Mouse (Mus musculus) embryonic facial prominence, embryonic 14.5 days (tissue): ENCODE results near the gene Stap2. TPM values are rescaled to one million over a fixed set of nuclear protein-coding genes. Genes with fewer than 3 reads are reported as not detected.

Source experiments
- polyA plus RNA-seq: library from polyadenylated mRNA; unstranded; fragments of >200 nt; fragmentation: Nextera tagmentation; extraction: Ambion mirVana; gene quantifications from 2 replicates; pipeline ENCODE4 v1.2.1, GENCODE M21; 2014

Stap2 gene
- polyA plus RNA-seq, 1 experiment from 2014 or later = 12.4 TPM

Other genes with a start within 250 kb of the Stap2 start
- gene Zfp119a, start 126.7 kb downstream of the Stap2 start, polyA plus RNA-seq = 8.5 and 11.7 TPM in 2 replicates
- 7.9 and 10.4 TPM in 2 replicates for gene Zfp959, start 113.5 kb downstream of the Stap2 start, polyA plus RNA-seq
- 6.0 and 7.3 TPM in 2 replicates for gene Zfp119b, start 56.1 kb downstream of the Stap2 start, polyA plus RNA-seq
- gene Ebi3, start 52.9 kb downstream of the Stap2 start, polyA plus RNA-seq = 3.5 and 4.2 TPM in 2 replicates
- 16.8 and 20.2 TPM in 2 replicates for gene Yju2, start 46.5 kb downstream of the Stap2 start, polyA plus RNA-seq
- gene Shd, start 35.1 kb downstream of the Stap2 start, polyA plus RNA-seq = 11.0 and 18.9 TPM in 2 replicates
- 13.0 and 19.8 TPM in 2 replicates for gene Fsd1, start 19.1 kb downstream of the Stap2 start, polyA plus RNA-seq
- 81.8 and 107 TPM in 2 replicates for gene Mpnd, start 127 bp upstream of the Stap2 start, polyA plus RNA-seq
- 156 and 167 TPM in 2 replicates for gene Sh3gl1, start 31.1 kb upstream of the Stap2 start, polyA plus RNA-seq
- 14.2 and 16.5 TPM in 2 replicates for gene Chaf1a, start 34.9 kb upstream of the Stap2 start, polyA plus RNA-seq
- 32.7 and 39.8 TPM in 2 replicates for gene Ubxn6, start 69.4 kb upstream of the Stap2 start, polyA plus RNA-seq
- 75.6 and 84.3 TPM in 2 replicates for gene Hdgfl2, start 74.0 kb upstream of the Stap2 start, polyA plus RNA-seq
- gene Plin4, start 104.2 kb upstream of the Stap2 start, polyA plus RNA-seq = 0.08 and 0.33 TPM in 2 replicates
- 0.54 and 0.57 TPM in 2 replicates for gene Plin5, start 112.0 kb upstream of the Stap2 start, polyA plus RNA-seq
- 0.62 and 1.3 TPM in 2 replicates for gene Lrg1, start 116.4 kb upstream of the Stap2 start, polyA plus RNA-seq
- gene Sema6b, start 134.8 kb upstream of the Stap2 start, polyA plus RNA-seq = 4.3 and 5.4 TPM in 2 replicates
- gene Tnfaip8l1, start 156.9 kb upstream of the Stap2 start, polyA plus RNA-seq = 10.2 and 12.3 TPM in 2 replicates
- gene Mydgf, start 178.3 kb upstream of the Stap2 start, polyA plus RNA-seq = 98.8 and 99.5 TPM in 2 replicates
- 32.5 and 37.1 TPM in 2 replicates for gene Dpp9, start 213.3 kb upstream of the Stap2 start, polyA plus RNA-seq